ENCODE assay signal across 24 mouse cellular contexts in genomic region chr7:139551519-139551918, GRCm38 (mm10). TPM values are rescaled to one million over a fixed set of nuclear protein-coding genes. Genes with fewer than 3 reads are reported as not detected.
"Had no signal": no experiment of that assay in that cellular context is flagged by ENCODE, and none has a peak within 500 bp of the region (broad histone marks: within the 10 kb centered on the region; RNA-seq: fewer than 3 reads in every experiment).

No protein-coding gene starts in this region.

- H3K4me3 ChIP-seq: kidney, embryonic 15.5 days; layer of hippocampus, adult 2 months; limb, embryonic 10.5 days; limb, embryonic 13.5 days; liver, embryonic 12.5 days; liver, embryonic 15.5 days; lung, embryonic 15.5 days; megakaryocyte, embryonic 14.5 days; neural tube, embryonic 12.5 days; neural tube, embryonic 15.5 days had no signal

- H3K27me3 ChIP-seq: kidney, embryonic 15.5 days; limb, embryonic 13.5 days; liver, embryonic 12.5 days; liver, embryonic 15.5 days; lung, embryonic 15.5 days; megakaryocyte, embryonic 14.5 days had no signal

- H3K4me2 ChIP-seq: kidney, embryonic 15.5 days; limb, embryonic 13.5 days; liver, embryonic 12.5 days; liver, embryonic 15.5 days; lung, embryonic 15.5 days; neural tube, embryonic 12.5 days; neural tube, embryonic 15.5 days had no signal

- H3K9me3 ChIP-seq: kidney, embryonic 15.5 days; limb, embryonic 10.5 days; limb, embryonic 13.5 days; liver, embryonic 12.5 days; liver, embryonic 15.5 days; lung, embryonic 15.5 days; megakaryocyte, embryonic 14.5 days; neural tube, embryonic 12.5 days; neural tube, embryonic 15.5 days had no signal

- DNase-seq: layer of hippocampus, adult 9-11 months; liver; lung, adult 18-20 months; lung, postnatal 10 days; lung, postnatal 36 days; right cerebral cortex, adult 18-20 months; right cerebral cortex, postnatal 14 days; right cerebral cortex, postnatal 4 days; thymus, adult 2 months; thymus, postnatal 14 days; thymus, postnatal 4 days had no signal

- H3K27ac ChIP-seq: kidney, embryonic 15.5 days; layer of hippocampus, adult 2 months; limb, embryonic 10.5 days; limb, embryonic 13.5 days; liver, embryonic 12.5 days; liver, embryonic 15.5 days; lung, embryonic 15.5 days; neural tube, embryonic 12.5 days; neural tube, embryonic 15.5 days; stomach, postnatal 0 days had no signal

- H3K36me3 ChIP-seq: kidney, embryonic 15.5 days; limb, embryonic 10.5 days; limb, embryonic 13.5 days; liver, embryonic 12.5 days; liver, embryonic 15.5 days; lung, embryonic 15.5 days; neural tube, embryonic 12.5 days; neural tube, embryonic 15.5 days had no signal

- H3K4me1 ChIP-seq: limb, embryonic 13.5 days; liver, embryonic 12.5 days; liver, embryonic 15.5 days; lung, embryonic 15.5 days; neural tube, embryonic 12.5 days had no signal

- H3K9ac ChIP-seq: kidney, embryonic 15.5 days; limb, embryonic 13.5 days; liver, embryonic 12.5 days; liver, embryonic 15.5 days; lung, embryonic 15.5 days; neural tube, embryonic 12.5 days; neural tube, embryonic 15.5 days had no signal

- ATAC-seq: intestine, postnatal 0 days; liver, embryonic 12.5 days had no signal

RNA-seq across cellular contexts. Expression of gene Nkx6-2, which starts 31.1 kb away (rescaled TPM):
- polyA plus RNA-seq: kidney, embryonic 15.5 days; large intestine, adult 2 months; limb, embryonic 10.5 days; liver, embryonic 15.5 days had no signal
